Mouse (Mus musculus) lung, embryonic 14.5 days (tissue): ENCODE measurements at regions not wholly inside any gene's neighbourhood (a gene's known extent, or its start where the extent isn't known, plus 50 kb on each side); places are given as distances from the start of the nearest gene placed in this dataset.
"Not testable (repeated sequence)": the region's sequence is repeated elsewhere in the genome, so short reads cannot be mapped to it uniquely, and the experiment has no call there.

Experiments used
- ATAC-seq: fragments of 200-750 bp; cut with Nextera tagmentation; 2 replicates; pipeline ENCODE4 v1.8.0; 2017; ENCODE audit warnings: mild to moderate bottlenecking, moderate TSS enrichment, moderate library complexity; ENCODE audit not compliant: insufficient read depth
- DNase-seq: peaks from one replicate; pipeline ENCODE4 v3.0.0-alpha.2; 2015
- H3K27ac ChIP-seq: fragments of 300-500 bp; sonication (generic); 2 replicates; pipeline ENCODE4 v1.5.1; 2014; ENCODE audit warnings: low read depth, mild to moderate bottlenecking, moderate library complexity
- H3K27me3 ChIP-seq: fragments of 300-500 bp; sonication (generic); 2 replicates; pipeline ENCODE4 v1.6.1; 2014; ENCODE audit warnings: low read length, control low read depth; ENCODE audit not compliant: insufficient read depth
- H3K36me3 ChIP-seq: fragments of 300-500 bp; sonication (generic); 2 replicates; pipeline ENCODE4 v1.6.1; 2014; ENCODE audit warnings: control low read depth; ENCODE audit not compliant: insufficient read depth
- H3K4me1 ChIP-seq: fragments of 300-500 bp; sonication (generic); 2 replicates; pipeline ENCODE4 v1.6.1; 2014; ENCODE audit warnings: antibody characterized with exemption, control low read depth; ENCODE audit not compliant: insufficient read depth
- H3K4me2 ChIP-seq: fragments of 300-500 bp; sonication (generic); 2 replicates; pipeline ENCODE4 v1.6.1; 2014; ENCODE audit warnings: mild to moderate bottlenecking
- H3K4me3 ChIP-seq: fragments of 300-500 bp; sonication (generic); 2 replicates; pipeline ENCODE4 v1.5.1; 2014; ENCODE audit warnings: low read depth, low read length
- H3K9ac ChIP-seq: fragments of 300-500 bp; sonication (generic); 2 replicates; pipeline ENCODE4 v1.6.1; 2014
- H3K9me3 ChIP-seq: fragments of 300-500 bp; sonication (generic); 2 replicates; pipeline ENCODE4 v1.6.1; 2016; ENCODE audit warnings: low read depth, low read length, control low read depth
- WGBS: fragments of 180-500 bp; shearing (Covaris S2); extraction: QIAGEN DNeasy Blood & Tissue Kit; methylation state at CpG from one replicate; pipeline ENCODE4 v1.1.7; 2014; 5-methylcytosine and 5-hydroxymethylcytosine counted together

DNA sequence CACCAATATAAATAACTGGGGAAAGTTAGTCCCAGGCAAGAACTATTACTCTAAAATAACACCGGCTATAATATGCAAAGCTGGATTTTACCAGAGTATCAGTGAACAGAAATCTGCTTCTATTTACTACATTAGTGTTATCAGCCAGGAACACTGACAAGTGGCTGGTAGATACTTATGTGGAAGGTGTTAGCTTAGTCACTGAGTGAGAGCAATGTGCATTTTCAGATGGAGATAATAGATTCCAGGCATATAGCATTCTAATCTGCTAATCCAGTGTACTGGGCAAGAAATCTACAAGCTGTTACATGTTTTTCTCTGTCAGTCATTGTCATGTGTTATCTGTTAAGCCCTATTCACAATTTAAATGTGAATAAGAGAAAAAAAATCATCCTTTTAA lies 1054.6 kb upstream of the Rag2 start:
- H3K27ac ChIP-seq, ATAC-seq: not testable (repeated sequence)

DNA sequence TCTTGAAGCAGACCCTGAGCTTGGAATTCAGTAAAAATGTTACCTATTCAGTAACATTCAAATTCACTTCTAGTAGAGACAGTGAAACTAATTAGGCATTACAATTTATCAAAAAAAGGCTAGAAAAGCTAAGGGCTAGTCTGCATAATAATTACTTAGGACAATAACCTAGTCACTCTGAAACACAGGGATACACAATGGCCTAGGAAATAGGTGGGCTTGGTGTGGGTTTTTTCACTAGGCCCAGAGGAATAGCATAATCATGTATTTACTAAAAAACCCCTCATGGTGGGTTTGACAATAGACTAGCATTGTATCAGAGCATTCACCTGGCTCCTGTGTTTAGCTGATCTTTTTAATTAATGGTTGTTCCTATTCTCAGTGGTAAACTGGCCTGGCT lies 1033.9 kb upstream of the Rag2 start:
- H3K9me3 ChIP-seq, H3K4me3 ChIP-seq, H3K36me3 ChIP-seq, H3K9ac ChIP-seq, H3K4me1 ChIP-seq, H3K27me3 ChIP-seq, H3K4me2 ChIP-seq, DNase-seq, ATAC-seq, H3K27ac ChIP-seq: not testable (repeated sequence)

More for the DNA sequence above, 1054.6 kb upstream of the Rag2 start:
- H3K27me3 ChIP-seq, H3K4me3 ChIP-seq, H3K9me3 ChIP-seq, H3K36me3 ChIP-seq, DNase-seq, H3K4me1 ChIP-seq, H3K9ac ChIP-seq, H3K4me2 ChIP-seq: not testable (repeated sequence)
- no CpG with 5 or more reads among the region's 1 CpGs for WGBS

DNA sequence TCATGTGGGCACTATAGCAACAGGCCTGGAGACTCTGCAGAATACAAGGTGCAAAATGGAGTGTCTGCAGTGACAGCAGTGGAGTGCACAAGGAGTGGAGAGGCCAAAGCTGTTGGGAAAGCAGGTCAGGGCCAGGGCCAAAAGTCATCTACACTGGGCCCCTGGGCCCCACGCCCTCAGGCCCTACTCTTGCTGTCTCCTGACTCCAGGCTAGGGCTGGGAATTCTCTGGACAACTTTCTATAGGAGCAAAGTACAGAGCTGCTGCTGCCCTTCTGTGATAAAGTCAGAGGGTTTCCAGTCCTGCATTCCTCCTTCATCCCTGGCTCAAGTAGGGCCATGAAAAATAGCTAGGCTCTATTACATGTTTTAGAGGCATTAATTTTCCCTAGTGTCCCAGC lies 998.3 kb upstream of the Rag2 start:
- not testable (repeated sequence) for H3K4me2 ChIP-seq, H3K4me3 ChIP-seq, ATAC-seq, H3K27me3 ChIP-seq, H3K36me3 ChIP-seq, DNase-seq, H3K27ac ChIP-seq, H3K9ac ChIP-seq, H3K4me1 ChIP-seq, H3K9me3 ChIP-seq
- WGBS: no CpG with 5 or more reads among the region's 1 CpGs

DNA sequence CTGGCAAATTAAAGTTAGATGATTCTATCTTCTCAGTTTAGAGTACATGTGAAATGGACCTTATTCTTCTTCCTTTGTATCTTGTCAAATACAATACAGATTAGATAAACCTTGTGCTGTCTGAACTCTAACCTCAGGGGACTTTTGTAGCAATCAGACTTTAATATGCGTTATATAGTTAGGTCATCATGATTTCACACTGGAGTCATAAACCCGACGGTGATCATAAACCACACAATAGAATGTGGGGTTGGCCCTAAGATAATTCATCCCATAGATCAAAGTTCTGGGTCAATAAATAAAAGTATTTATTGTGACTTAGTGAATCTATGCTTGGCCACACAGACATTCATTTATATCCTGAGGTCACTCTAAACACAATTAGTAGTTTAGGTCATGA lies 971.8 kb upstream of the Rag2 start:
- not testable (repeated sequence) for H3K27me3 ChIP-seq, H3K36me3 ChIP-seq, H3K4me3 ChIP-seq, H3K27ac ChIP-seq, H3K9me3 ChIP-seq, H3K9ac ChIP-seq, DNase-seq, H3K4me1 ChIP-seq, H3K4me2 ChIP-seq, ATAC-seq
- WGBS: no CpG with 5 or more reads among the region's 3 CpGs

DNA sequence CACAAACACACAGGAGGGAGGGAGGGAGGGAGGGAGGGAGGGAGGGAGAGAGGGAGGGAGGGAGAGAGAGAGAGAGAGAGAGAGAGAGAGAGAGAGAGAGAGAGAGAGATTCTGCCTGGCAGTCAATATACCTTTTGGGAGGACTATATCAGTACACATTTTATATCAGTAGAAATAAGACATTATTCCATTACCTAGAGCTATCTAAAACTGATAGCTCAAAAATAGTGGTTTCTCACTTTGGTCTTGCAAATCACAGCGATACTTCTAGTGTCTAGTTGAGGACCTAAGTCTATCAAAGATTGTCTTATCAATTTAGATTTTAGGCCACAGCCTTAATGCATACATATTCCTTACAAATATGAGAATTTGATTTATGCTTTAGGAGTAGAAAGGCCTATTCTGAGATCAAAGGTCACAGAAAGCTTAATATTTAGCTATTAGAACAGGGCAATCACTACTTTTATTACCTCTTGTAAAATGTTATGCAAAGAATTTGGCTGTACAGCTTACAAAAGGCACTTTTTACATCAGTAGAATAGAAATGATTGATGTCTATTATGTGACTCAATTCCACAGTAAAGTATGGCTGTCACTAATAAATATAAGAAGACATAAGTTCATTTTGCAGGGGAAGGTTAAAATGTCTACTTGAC lies 953.0 kb upstream of the Rag2 start:
- not testable (repeated sequence) for H3K4me3 ChIP-seq, H3K27me3 ChIP-seq, H3K4me2 ChIP-seq, H3K27ac ChIP-seq, H3K9me3 ChIP-seq, DNase-seq, H3K4me1 ChIP-seq, H3K9ac ChIP-seq, ATAC-seq, H3K36me3 ChIP-seq
- WGBS: no CpG with 5 or more reads among the region's 1 CpGs

DNA sequence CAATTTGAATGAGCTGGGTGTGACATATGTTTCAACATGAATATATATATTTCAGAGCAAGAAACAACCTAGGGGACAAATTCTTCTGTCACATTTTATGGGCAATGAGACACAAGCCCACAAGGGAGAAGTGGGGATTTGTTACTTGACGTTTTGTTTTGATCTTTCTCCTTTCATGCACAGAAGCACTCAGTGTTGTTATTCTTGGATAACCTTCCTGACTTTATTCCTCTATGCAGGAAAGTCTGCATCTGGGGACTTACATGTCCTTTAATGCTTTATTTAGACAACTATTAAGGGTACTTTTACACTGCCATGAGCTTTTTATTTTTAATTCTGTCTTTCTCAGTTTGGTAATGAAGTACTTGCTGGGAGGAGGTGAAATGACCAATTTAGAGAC lies 916.1 kb upstream of the Rag2 start:
- H3K4me2 ChIP-seq, H3K9ac ChIP-seq, H3K27me3 ChIP-seq, ATAC-seq, H3K4me1 ChIP-seq, H3K9me3 ChIP-seq, H3K4me3 ChIP-seq, DNase-seq, H3K27ac ChIP-seq, H3K36me3 ChIP-seq: not testable (repeated sequence)
- WGBS: no CpG with 5 or more reads among the region's 1 CpGs

DNA sequence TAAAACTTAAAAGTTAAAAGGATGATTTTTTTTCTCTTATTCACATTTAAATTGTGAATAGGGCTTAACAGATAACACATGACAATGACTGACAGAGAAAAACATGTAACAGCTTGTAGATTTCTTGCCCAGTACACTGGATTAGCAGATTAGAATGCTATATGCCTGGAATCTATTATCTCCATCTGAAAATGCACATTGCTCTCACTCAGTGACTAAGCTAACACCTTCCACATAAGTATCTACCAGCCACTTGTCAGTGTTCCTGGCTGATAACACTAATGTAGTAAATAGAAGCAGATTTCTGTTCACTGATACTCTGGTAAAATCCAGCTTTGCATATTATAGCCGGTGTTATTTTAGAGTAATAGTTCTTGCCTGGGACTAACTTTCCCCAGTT lies 881.2 kb upstream of the Rag2 start:
- not testable (repeated sequence) for H3K36me3 ChIP-seq, ATAC-seq, H3K4me2 ChIP-seq, H3K27ac ChIP-seq, H3K9me3 ChIP-seq, DNase-seq, H3K4me1 ChIP-seq, H3K4me3 ChIP-seq, H3K9ac ChIP-seq, H3K27me3 ChIP-seq
- WGBS: no CpG with 5 or more reads among the region's 1 CpGs

DNA sequence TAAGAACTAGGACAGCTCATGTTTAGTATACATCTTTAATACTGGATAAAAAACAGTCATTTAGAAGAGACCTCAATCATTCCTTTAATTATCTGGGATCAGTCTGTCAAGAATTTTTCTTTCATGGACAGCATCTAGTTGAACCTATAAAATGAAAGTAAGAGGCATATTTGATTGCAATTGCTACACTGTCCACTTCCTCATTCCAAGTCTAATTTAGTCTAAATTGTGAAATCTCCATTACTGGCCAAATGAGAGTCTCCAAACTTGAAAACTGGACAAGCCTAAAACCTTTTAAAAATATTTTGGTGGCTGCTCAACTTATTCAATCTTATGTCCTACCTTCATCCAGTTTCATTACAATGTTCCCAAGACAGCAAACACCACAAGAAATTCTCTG lies 869.5 kb upstream of the Rag2 start:
- not testable (repeated sequence) for H3K27me3 ChIP-seq, DNase-seq, H3K4me2 ChIP-seq, H3K27ac ChIP-seq, H3K4me1 ChIP-seq, H3K4me3 ChIP-seq, ATAC-seq, H3K36me3 ChIP-seq, H3K9ac ChIP-seq, H3K9me3 ChIP-seq
